Mouse (Mus musculus) testis, adult 2 months (tissue): ENCODE data around the gene Aym1.

Source experiments
- CTCF ChIP-seq: fragments of 200-500 bp; IDR thresholded peaks from 2 replicates; pipeline ENCODE4 v1.5.1; 2012; ENCODE audit warnings: low read depth, mild to moderate bottlenecking, inconsistent platforms, low read length, moderate library complexity; ENCODE audit not compliant: control insufficient read depth, insufficient read depth, insufficient replicate concordance
- POLR2A ChIP-seq: fragments of 200-500 bp; IDR thresholded peaks from 2 replicates; pipeline ENCODE4 v1.6.1; 2012; ENCODE audit warnings: low read depth, mild to moderate bottlenecking, inconsistent platforms, low read length, moderate library complexity; ENCODE audit not compliant: control insufficient read depth

GRCm38 (mm10) chr5:113361283-113361682 lies 4.2 kb downstream of the Aym1 start:
- TF ChIP-seq CTCF = no peak
- TF ChIP-seq POLR2A = no peak; the same call in 1 of the 2 replicates
